Mouse (Mus musculus) embryonic fibroblast, embryonic 13.5 days (primary cell): ENCODE results near the gene Arid5b. TPM values are rescaled to one million over a fixed set of nuclear protein-coding genes. Genes with fewer than 3 reads are reported as not detected.
A peak's percentile ranks its signal among the peaks of the same experiment; 100 is the strongest.

Experiments
- H3K27ac ChIP-seq: 2 replicates; pipeline ENCODE4 v1.5.1; 2012; ENCODE audit warnings: low read length, control low read depth, inconsistent platforms; ENCODE audit not compliant: insufficient read depth
- H3K4me1 ChIP-seq: 2 replicates; pipeline ENCODE4 v1.6.1; 2011; ENCODE audit warnings: low read length; ENCODE audit not compliant: control insufficient read depth, insufficient read depth
- H3K4me3 ChIP-seq: 2 replicates; pipeline ENCODE4 v1.5.1; 2011; ENCODE audit warnings: mild to moderate bottlenecking, control low read depth, low read length; ENCODE audit not compliant: insufficient read depth
- CTCF ChIP-seq: IDR thresholded peaks from 2 replicates; pipeline ENCODE4 v1.5.1; 2011; ENCODE audit warnings: mild to moderate bottlenecking, control low read depth, low read length, moderate library complexity, borderline replicate concordance; ENCODE audit not compliant: insufficient read depth
- POLR2A ChIP-seq: IDR thresholded peaks from 2 replicates; pipeline ENCODE4 v1.6.1; 2011; ENCODE audit warnings: low read depth, mild to moderate bottlenecking, control low read depth, low read length, moderate library complexity
- polyA plus RNA-seq: library from polyadenylated mRNA; stranded (reverse); fragments of >200 nt; gene quantifications from 2 replicates; pipeline ENCODE4 v1.2.4, GENCODE M21; 2011; ENCODE audit warnings: low read depth; ENCODE audit not compliant: missing spikeins, insufficient read length

The Arid5b gene
- polyA plus RNA-seq, 1 experiment, result 80.2 TPM

DNA sequence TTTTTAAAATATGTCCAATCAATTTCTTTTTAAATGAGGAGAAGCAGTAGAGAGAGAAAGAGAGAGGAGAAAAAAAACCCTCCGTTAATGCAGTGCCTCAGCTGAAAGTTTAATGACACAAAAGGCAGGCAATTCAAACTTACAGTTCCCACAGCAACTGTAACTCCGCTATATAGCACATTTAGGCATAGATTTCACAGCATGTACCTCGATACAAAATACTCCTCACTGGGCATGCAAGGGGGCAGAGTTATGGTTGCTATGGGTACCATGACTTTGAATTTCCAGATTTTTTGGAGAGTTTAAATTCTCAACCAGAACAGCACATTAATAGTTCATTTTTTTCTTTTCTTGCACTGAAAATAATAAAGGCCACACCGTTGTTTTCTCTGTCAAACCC lies 10.9 kb upstream of the Arid5b start:
- no peak for TF ChIP-seq POLR2A
- TF ChIP-seq CTCF, result no peak
- no peak overlapping the region for H3K27ac ChIP-seq
- peaks cover 1% of the 10 kb centered on the region; the same call in 1 of the 2 replicates for H3K4me1 ChIP-seq
- H3K4me3 ChIP-seq, result no peak overlapping the region

DNA sequence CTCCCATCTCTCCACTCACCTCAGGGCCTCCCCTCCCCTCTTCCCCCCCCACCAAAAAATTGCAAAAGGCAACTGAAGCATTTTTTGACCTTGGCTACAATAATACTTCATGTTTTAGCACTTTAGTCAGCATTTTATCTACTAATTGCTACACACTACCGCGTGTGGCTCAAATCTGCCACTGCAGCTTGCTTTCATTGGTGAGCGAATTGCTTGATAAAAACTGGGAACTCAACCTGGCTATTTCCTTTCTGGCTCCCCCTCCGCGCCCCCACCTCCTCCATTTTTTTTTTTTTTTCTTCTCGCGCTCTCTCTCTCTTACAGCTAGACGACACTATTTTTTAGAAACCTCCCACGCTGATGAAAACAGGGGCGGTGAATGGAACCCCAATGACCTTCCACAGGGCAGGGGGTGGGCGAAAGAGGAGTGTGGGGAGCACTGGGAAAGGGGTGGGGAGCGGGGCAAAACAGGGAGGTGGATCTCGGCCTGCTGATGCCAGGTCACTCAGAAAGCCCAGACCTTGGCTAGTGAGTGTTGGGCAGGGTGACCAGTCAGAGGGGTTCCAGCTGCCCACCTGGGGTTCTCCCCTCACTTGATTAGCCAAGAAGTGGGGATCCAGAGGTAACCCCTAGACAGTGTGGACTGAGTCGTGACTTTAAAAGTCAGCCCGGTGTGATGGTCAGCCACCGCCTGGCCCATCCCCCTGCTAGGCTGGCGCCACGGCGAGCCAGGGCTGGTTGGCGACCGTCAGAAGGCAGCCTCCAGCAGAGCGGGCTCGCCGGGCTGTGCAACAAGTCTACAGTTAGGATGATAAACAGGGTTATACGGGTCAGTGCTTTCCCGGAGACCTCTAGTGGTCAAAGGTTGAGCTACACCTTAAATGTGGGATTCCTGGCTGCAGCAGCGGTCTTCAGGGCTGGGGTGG lies 4.2 kb upstream of the Arid5b start:
- Histone ChIP-seq H3K27ac (peak overlapping the region; percentile 37; the same call in 1 of the 2 replicates), H3K4me1 (peaks cover 9% of the 10 kb centered on the region), H3K4me3 (no peak overlapping the region)
- TF ChIP-seq CTCF (peak; percentile 33; the same call in 1 of the 2 replicates), POLR2A (0 out of 2 replicates have a peak, but pooled peaks have one; percentile 26)

DNA sequence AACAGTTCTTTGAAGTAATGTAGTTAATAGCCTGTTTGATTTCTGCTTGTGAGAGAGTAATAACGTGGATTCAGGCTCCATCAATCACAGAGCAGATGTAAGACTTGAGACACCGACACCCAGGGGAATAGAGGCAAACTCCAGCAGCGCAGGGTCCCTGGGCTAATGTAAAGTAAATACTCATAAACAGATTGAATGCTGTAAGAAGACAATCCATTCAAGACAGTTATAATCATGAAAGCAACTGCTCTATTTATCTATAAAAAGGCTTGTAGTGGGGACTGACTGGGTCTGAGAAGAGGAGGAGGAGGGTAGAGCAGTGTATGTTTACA lies 3.2 kb upstream of the Arid5b start:
- TF ChIP-seq CTCF (no peak), POLR2A (no peak)
- peaks cover 9% of the 10 kb centered on the region for H3K4me1 ChIP-seq
- no peak overlapping the region for H3K4me3 ChIP-seq
- 0 out of 2 replicates have a peak overlapping the region, but pooled peaks have one; percentile 20 for H3K27ac ChIP-seq

DNA sequence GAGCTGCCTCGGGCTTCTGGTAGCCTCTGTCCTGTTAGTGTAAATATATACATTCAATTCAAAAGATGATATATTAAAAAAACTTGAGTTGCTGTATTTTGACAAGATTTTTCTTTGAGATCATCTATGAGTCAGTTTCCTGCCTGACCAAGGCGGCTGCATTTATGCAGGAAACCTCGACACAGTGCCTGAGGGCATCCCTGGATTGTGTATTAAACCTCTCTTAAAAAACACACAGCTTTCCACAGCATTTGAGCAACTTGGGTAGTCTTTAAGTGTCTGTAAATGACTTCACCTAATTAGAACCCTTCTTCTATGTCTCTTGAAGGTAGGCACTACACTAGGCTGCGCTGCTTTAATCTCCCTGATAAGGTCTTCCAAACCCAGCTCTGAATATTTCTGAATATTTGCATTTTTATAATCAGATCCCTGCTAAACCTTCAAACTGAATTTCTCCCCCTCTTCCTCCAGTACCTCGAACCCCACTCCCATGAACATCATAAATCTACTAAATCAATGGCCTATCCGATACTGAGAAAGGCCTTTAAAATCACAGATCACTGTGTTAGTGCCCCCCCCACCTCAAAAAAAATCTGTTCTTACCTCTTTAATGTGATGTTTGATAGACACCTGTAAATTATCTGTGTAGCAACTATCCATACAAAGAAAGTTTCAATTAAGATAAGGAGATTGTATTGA lies 2.7 kb upstream of the Arid5b start:
- Histone ChIP-seq H3K27ac (peak overlapping the region; percentile 88), H3K4me1 (peaks cover 9% of the 10 kb centered on the region), H3K4me3 (no peak overlapping the region)
- TF ChIP-seq POLR2A (no peak), CTCF (no peak)

DNA sequence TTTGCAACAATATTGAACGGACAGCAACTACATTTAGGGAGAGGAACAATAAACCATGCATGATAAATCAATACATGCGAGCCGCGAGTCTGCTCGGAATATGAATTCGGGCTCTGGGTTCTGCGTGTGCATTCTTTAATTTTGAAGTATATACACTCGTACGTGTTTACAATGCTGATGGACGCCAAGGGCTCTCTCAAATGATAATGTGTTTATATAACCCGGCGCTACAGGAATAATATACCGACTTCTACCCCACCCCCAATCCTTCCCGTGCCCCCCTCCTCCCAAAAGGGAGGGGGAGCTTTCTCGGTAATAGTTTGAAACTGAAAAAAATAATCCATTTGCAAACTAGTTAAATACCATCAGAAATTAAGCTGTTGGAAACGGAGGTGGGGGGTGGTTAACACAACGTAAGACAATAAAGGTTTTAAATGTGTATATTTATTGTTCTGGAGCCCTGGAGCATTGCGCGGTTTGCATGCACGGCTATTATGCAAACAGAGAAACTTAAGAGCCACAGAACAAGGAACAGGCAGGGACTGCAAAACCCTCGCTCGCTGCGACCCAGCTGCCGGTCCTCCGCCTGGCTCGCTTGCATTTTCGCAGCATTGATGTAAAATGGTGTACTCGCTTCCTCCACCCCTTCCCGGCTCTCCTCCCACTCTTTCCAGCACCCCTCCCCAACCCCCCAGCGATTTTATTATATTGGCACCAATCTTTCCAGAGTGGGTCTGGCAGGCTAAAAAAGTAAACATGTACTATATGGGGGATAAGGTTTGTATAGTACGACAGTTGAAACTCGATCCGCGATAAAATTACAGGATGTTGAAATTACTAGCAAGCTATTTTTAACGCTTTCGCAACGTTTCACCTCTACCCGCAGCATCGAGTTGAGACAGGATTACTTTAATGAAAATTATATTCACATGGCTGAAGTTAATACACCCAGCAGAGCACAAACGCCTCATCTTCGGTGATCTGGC lies 1.3 kb upstream of the Arid5b start:
- Histone ChIP-seq H3K27ac (peak overlapping the region; percentile 88), H3K4me1 (peaks cover 9% of the 10 kb centered on the region), H3K4me3 (peak overlapping the region; percentile 71)
- TF ChIP-seq CTCF (no peak), POLR2A (peak; percentile 61)

DNA sequence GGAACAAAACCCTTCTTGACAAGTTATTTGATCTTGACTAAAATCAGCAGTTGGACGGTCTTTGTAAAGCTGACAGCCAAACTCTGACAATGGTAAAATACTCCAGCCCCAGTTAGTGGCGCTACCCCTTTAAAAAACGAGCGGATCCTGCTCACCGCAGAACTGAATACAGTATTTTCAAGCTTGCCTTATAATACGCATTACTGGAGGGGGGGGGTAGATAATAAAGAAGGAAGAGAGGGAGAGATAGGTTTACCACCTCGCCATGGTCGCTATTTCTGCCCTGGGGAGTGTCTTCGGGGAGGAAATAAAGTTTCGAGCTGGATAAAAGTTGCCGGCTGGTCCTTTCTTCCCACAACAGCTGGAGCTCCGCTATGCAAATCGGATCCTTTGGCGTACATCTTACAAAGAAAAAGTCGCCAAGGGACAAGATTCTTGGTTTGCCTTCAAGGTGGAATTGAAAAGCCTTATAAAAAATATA lies 829 bp downstream of the Arid5b start:
- H3K4me3 ChIP-seq, result peak overlapping the region; percentile 99
- TF ChIP-seq CTCF (no peak), POLR2A (0 out of 2 replicates have a peak, but pooled peaks have one; percentile 12)
- peak overlapping the region; percentile 96 for H3K27ac ChIP-seq
- peaks cover 5% of the 10 kb centered on the region for H3K4me1 ChIP-seq

DNA sequence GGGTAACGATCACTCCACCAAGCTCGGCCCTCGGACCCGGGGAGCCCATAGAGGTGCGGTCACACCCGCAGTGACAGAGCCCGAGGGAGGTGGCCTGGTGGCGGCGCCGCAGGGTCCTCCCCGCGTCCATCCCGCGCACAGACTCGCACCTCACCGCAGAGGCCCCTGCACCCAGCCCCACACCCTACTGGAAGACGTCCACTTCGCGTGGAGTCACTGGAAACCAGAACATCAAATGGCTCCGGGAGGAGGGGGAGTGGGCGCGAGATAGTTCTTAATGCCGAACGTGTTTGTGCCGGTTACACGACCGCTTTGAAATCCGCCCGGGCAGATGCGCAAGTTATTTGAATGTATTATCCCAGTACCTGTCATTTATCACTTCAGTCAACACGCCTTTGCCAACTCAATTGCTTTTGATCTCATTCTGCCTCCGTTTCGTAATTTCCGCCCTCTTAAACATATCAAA lies 1.5 kb downstream of the Arid5b start:
- Histone ChIP-seq H3K27ac (peak overlapping the region; percentile 96), H3K4me3 (peak overlapping the region; percentile 99), H3K4me1 (peaks cover 2% of the 10 kb centered on the region; the same call in 1 of the 2 replicates)
- 0 out of 2 replicates have a peak, but pooled peaks have one; percentile 35 for TF ChIP-seq POLR2A
- TF ChIP-seq CTCF, result no peak

DNA sequence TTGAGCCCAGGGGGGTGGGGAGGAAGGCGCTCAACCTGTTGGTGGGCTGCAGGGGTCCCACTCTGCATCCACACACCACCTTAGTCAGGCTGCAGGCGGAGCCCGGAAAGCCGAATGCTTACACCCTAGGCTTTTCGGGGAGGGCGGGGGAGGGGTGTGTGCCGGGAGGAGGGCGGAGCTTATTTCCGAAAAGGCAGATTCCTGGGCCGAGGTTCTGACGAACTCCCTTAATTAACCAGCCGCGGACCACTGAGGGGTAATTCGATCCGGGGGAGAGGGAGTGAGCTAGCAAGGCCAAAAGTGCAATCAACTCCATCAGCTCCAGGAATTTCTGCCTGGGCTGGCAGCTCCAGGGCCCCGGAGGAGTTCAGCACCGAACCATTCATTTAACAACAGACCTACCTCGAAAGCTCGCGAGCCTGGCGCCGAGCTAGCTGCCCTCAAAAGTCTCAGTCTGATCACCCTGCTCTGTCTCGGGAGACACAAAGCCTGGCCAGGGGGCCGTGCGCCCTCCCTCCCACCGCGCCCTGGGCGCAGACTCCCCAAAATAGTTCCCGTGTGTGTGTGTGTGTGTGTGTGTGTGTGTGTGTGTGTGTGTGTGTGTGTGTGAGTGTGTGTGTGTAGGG lies 2.1 kb downstream of the Arid5b start:
- peak overlapping the region; percentile 96 for H3K27ac ChIP-seq
- peak overlapping the region; percentile 99 for H3K4me3 ChIP-seq
- peak; percentile 61; the same call in 1 of the 2 replicates for TF ChIP-seq POLR2A
- TF ChIP-seq CTCF, result no peak
- H3K4me1 ChIP-seq, result no peaks in the 10 kb centered on the region; the same call in 1 of the 2 replicates
